Mouse (Mus musculus) gastrocnemius, adult 2 months (tissue): ENCODE measurements around the gene Kif1c. TPM values are rescaled to one million over a fixed set of nuclear protein-coding genes. Genes with fewer than 3 reads are reported as not detected.

Experiments used
- DNase-seq: peaks from one replicate; pipeline ENCODE4 v3.0.0; 2022
- H3K27ac ChIP-seq: fragments of 200-600 bp; 2 replicates; pipeline ENCODE4 v1.8.1; 2022; ENCODE audit warnings: mild to moderate bottlenecking
- H3K4me3 ChIP-seq: fragments of 200-600 bp; 2 replicates; pipeline ENCODE4 v1.8.1; 2022; ENCODE audit warnings: mild to moderate bottlenecking, moderate library complexity
- CTCF ChIP-seq: fragments of 200-600 bp; IDR thresholded peaks from 2 replicates; pipeline ENCODE4 v1.8.1; 2022; ENCODE audit warnings: antibody characterized with exemption, mild to moderate bottlenecking, moderate library complexity
- intact Hi-C: fragments of 180-260 bp; cut with DNase I; formaldehyde crosslinking; loops from one replicate; pipeline ENCODE4 v1.15.1; 2025
- total RNA-seq, 2 experiments: library from RNA; stranded (reverse); gene quantifications; 2 replicates each; pipeline ENCODE4 v1.2.3; 2021

Kif1c gene
- total RNA-seq, 2 experiments from 2014 or later, result 579 to 631 TPM

- Histone ChIP-seq H3K4me3 (peak overlapping the region; percentile 75), H3K27ac (peak overlapping the region; percentile 99)
- TF ChIP-seq CTCF, result peak; percentile 73
- intact Hi-C loops, result loop anchor here (2.0 kb wide), 1 partner anchor 15 kb away; the partner anchor contains the start of gene Pfn1
- DNase-seq, result peak; percentile 77
Observed at GRCm38 (mm10) chr11:70669582-70670345, 30.6 kb upstream of the Kif1c start.

- Histone ChIP-seq H3K27ac (peak overlapping the region; percentile 99), H3K4me3 (peak overlapping the region; percentile 75)
- peak; percentile 39 for DNase-seq
- TF ChIP-seq CTCF, result no peak
- intact Hi-C loops, result no loop called here
Observed at GRCm38 (mm10) chr11:70670483-70670882, 29.9 kb upstream of the Kif1c start.

- intact Hi-C loops, result no loop called here
- H3K27ac ChIP-seq, result no peak overlapping the region
- no peak for TF ChIP-seq CTCF
- H3K4me3 ChIP-seq, result no peak overlapping the region
- DNase-seq, result peak; percentile 25
Observed at GRCm38 (mm10) chr11:70671333-70672047, 28.9 kb upstream of the Kif1c start.

GRCm38 (mm10) chr11:70674014-70674413 is 26.3 kb upstream of the Kif1c start:
- no peak overlapping the region for H3K4me3 ChIP-seq
- intact Hi-C loops, result no loop called here
- no peak for TF ChIP-seq CTCF
- no peak overlapping the region for H3K27ac ChIP-seq
- DNase-seq, result peak; percentile 13

GRCm38 (mm10) chr11:70674501-70674900 is 25.8 kb upstream of the Kif1c start:
- TF ChIP-seq CTCF, result no peak
- DNase-seq, result peak; percentile 25
- Histone ChIP-seq H3K4me3 (no peak overlapping the region), H3K27ac (no peak overlapping the region)
- intact Hi-C loops, result no loop called here

- intact Hi-C loops, result no loop called here
- DNase-seq, result no peak
- no peak overlapping the region for H3K4me3 ChIP-seq
- H3K27ac ChIP-seq, result no peak overlapping the region
- TF ChIP-seq CTCF, result no peak
Observed at GRCm38 (mm10) chr11:70678092-70678491, 22.3 kb upstream of the Kif1c start.

- DNase-seq, result no peak
- no peak for TF ChIP-seq CTCF
- Histone ChIP-seq H3K27ac (no peak overlapping the region), H3K4me3 (no peak overlapping the region)
- intact Hi-C loops, result no loop called here
Observed at GRCm38 (mm10) chr11:70678576-70678975, 21.8 kb upstream of the Kif1c start.

GRCm38 (mm10) chr11:70679361-70679760 is 21.0 kb upstream of the Kif1c start:
- intact Hi-C loops, result no loop called here
- H3K4me3 ChIP-seq, result no peak overlapping the region
- TF ChIP-seq CTCF, result no peak
- peak; percentile 17 for DNase-seq
- H3K27ac ChIP-seq, result no peak overlapping the region

- Histone ChIP-seq H3K27ac (no peak overlapping the region), H3K4me3 (no peak overlapping the region)
- no peak for TF ChIP-seq CTCF
- DNase-seq, result peak; percentile 25
- intact Hi-C loops, result no loop called here
Observed at GRCm38 (mm10) chr11:70679894-70680293, 20.5 kb upstream of the Kif1c start.

- Histone ChIP-seq H3K4me3 (no peak overlapping the region), H3K27ac (no peak overlapping the region)
- intact Hi-C loops, result no loop called here
- no peak for DNase-seq
- no peak for TF ChIP-seq CTCF
Observed at GRCm38 (mm10) chr11:70681170-70681569, 19.2 kb upstream of the Kif1c start.

GRCm38 (mm10) chr11:70681897-70682581 is 18.3 kb upstream of the Kif1c start:
- TF ChIP-seq CTCF, result peak; percentile 45
- DNase-seq, result no peak
- H3K4me3 ChIP-seq, result no peak overlapping the region
- intact Hi-C loops, result loop anchor here (2.0 kb wide), 1 partner anchor 73 kb away; no protein-coding TSS in a partner anchor
- H3K27ac ChIP-seq, result no peak overlapping the region

GRCm38 (mm10) chr11:70683640-70684039 is 16.7 kb upstream of the Kif1c start:
- no peak for TF ChIP-seq CTCF
- Histone ChIP-seq H3K27ac (no peak overlapping the region), H3K4me3 (no peak overlapping the region)
- DNase-seq, result no peak
- intact Hi-C loops, result loop anchor here (2.0 kb wide), 1 partner anchor 71 kb away; no protein-coding TSS in a partner anchor
